Mouse (Mus musculus) adrenal gland, adult (tissue): ENCODE data around the gene Tmem179.

Experiments used
- DNase-seq, 2 experiments: peaks; one replicate each; pipeline ENCODE4 v3.0.0; 2022 to 2023; ENCODE audit warnings: low spot score in 1 of 2; ENCODE audit not compliant: inconsistent age in 2 of 2

Gene Tmem179

GRCm38 (mm10) chr12:112538356-112538755 is 21.8 kb upstream of the Tmem179 start:
- no peak for DNase-seq

- DNase-seq, result no peak
Measured at GRCm38 (mm10) chr12:112537233-112537632, 20.7 kb upstream of the Tmem179 start.

DNA sequence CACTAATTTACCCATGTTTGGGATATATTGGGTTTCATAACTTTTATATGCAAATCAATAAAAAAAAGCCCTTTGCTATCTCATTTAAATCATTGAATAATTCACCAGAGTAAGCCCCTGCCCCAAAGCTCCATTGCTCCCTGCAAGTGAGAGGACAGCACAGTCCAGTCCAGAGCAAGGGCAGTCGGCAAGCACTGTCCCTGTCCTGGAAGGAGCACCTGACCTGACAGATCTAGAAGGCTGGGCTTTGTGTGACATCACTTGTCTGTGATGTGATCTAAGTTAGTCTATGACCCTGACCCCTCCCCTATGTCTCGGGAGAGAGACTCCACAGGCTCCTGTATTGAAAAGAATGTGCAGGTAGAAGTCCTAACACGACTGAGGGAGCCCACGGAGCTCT is 17.2 kb upstream of the Tmem179 start:
- DNase-seq, result no peak

DNA sequence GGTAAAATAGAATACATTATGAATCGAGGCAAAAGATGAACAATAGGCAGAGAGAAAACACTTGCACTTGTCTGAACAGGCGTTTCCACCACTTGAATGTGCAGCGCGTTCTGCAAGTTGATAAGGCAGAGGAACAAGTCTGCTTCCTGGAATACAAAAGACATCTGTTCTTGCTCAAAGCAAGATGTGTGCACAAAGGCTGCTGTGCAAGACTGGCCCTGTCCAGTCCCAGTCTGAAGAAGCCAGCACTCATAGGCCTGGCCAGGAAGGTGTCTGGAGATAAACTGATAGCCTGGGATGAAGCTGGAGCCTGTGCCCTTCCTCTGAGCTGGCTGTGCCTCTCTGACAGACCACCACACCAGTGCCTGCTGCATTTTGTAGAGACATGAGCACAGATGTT is 1.6 kb upstream of the Tmem179 start:
- DNase-seq, result peak in 1 of 2 experiments; percentile 30

GRCm38 (mm10) chr12:112514897-112515296 is 1.6 kb downstream of the Tmem179 start:
- DNase-seq, result no peak

DNA sequence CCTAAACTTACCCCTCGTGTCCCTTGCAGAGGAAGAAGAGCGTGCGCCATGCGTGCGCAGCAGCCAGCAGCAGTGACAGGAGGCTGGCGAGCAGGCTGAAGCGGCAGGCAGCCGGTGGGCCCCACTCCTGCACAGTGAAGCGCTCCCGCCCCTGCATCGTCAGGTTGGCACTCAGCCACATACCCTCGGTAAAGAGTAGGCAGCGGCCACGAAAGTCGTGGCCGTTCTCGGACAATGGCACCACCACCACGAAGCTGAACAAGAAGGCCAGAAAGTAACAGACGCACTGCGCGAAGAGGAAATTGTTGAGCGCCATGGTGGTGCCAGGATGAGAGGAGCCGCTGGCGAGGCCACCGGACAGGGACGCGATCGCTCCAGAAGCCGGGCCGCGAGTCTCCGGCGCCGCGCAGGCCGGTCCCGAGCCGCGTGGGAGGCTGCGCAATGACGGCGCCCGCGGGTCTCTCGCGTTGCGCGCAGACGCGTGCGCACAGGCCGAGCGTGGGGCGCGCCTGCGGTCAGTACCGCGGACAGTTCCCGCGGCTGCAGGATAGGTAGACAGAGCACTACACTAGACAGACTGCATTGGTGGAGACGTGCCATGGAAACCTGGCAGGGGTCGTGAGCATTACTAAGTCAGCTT is 5.7 kb downstream of the Tmem179 start:
- peak; percentile 60 to 79 for DNase-seq

DNA sequence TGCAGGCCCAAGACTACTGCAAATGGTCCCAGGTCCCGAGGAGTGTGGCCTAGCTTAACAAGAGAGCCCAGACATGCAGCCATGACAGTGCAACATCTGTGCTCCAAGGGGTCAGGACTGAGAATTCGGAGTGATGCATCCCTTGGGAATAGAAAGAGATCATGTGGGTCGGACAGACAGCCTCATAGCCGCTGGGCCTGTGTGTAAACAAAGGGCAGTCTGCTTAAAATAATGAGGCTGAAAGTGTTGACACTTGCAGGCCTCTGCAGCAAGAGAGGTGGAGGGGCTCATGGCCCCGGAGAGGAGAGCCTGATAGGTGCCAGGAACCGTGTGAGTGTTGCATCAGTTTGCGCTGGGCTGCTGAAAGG is 6.2 kb downstream of the Tmem179 start:
- no peak for DNase-seq

- DNase-seq, result peak; percentile 24 to 41
Measured at GRCm38 (mm10) chr12:112507984-112508383, 8.6 kb downstream of the Tmem179 start.

GRCm38 (mm10) chr12:112507264-112507663 is 9.3 kb downstream of the Tmem179 start:
- peak in 1 of 2 experiments; percentile 43 for DNase-seq

DNA sequence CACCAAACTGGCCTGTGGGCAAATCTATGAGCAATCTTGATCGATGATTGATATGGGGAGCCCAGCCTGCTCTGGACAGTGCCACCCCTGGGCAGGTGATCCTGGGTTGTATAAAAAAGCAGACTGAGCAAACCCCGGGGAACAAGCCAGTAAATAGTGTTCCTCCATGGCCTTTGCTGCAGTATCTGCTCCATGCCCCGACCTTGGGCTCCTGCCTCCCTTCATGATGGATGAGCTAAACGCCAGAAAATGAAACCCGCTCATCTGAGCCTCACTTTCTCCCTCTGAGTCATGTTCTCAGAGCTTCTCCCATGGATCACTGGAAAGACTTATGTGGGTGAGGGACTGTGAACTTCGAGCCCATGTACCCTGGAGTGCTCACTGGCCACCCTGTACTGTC is 10.3 kb downstream of the Tmem179 start:
- DNase-seq, result peak; percentile 85 to 91

DNA sequence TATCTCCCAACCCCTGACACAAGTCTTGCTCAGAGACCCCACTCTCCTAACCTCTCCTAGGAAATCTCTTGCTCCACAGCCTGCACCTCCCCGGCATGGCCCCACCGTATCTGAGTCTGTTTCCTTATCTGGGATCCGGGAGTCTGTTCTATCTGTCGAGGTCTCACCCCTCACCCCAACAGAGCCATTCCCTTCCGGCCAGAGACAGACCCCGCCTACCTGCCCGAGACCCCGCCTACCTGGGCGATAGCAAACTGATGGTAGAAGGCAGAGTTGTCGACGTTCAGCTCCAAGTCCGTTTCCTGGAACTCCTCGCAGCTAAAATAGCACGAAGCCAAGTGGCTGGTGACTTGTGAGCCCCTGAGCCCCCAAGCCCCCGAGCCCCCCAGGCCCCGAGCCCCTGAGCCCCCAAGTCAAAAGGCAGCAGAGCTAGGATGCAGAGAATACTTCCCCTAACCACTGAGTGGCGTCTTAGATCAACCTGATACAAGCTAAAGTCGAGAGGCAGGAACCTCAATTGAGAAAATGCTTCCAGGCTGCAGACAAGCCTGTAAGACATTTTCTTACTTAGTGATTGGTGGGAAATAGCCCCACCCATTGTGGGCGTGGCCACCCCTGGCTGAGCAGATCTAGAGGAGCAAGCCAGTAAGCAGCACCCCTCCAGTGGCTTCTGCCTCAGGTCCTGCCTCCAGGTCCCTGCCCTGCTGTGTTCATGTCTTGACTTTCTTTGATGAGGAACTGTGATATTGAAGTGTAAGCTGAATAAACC is 13.4 kb downstream of the Tmem179 start:
- no peak for DNase-seq

DNA sequence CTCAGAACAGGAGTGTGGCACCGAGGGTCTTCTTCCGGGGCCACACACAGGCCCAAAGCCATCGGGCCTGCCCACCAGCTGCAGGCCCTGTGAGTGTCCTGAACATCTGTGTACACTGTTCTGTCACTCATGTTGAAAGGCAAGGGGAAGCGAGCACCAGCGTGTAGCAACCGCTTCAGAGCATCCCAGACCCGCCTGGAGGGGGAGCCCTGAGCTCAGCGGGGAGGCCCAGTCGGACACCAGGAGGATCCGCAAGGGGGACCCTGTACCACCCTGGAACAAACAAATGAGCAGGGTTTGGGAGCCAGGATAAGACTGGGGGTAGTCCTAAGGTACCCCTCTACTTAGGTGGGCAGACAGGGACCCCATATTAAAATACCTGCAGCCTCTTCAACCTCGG is 17.9 kb downstream of the Tmem179 start:
- peak in 1 of 2 experiments; percentile 64 for DNase-seq

DNA sequence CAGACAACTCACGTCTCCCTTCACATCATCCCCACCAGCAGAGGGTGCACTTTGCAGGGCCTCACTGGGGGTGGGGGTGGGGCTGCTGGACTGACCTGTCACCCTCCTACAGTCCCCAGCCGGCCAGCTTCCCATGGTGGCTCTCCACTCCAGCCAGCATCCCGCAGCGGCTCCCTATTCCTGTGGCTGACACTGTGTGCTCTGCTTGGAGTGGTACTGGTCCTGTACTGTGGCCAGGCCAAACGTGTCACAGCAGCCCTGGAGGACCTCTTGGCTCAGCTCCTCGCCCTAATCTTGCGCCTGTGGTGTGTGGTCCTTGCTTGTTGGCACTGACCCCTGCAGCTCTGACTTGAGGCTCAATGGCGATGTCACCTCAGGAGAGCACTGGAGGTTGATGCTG is 18.8 kb downstream of the Tmem179 start:
- no peak for DNase-seq

DNA sequence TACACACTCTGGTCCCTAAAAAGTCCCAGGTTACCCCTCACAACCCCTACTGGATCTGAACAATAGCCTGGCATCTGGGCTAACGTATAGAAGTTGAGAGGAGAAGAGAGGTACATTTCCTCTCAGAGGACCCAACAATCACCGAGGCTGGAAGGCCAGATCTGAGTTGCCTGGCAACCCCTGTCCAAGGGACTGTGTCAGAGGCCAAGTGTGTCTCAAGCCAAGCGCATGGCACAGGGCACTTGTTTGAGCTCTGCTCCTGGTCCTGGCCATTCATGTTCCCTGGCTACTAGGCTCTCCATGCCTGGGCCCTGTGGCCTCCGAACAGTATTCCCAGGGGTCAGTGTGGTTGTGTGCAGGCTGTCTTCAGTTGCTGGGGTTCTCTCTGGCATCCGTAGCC is 20.4 kb downstream of the Tmem179 start:
- peak in 1 of 2 experiments; percentile 80 for DNase-seq

DNA sequence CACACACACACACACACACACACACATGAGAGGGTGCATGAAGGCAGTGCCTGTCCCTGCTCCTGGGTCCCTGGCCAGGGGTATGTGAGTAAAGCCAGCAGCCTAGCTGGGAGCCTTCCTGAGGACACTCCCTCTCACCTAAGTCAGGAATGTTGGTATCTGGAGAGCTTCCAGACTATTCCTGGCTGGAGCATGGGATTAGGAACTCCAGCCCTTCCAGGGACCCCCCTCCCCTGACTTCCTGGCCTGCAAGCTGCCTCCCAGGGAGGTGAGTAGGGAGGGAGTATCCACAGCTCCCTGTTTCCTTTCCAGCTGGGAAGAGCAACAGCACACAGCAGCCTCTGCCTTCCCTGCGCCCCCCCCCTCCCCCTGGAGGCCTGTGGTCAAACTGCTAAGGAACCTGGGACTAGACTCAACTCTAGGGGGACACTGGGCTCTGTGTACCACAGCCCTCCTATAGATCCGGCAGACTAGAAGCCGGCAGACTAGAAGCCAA is 26.1 kb downstream of the Tmem179 start:
- peak; percentile 57 to 75 for DNase-seq

- no peak for DNase-seq
Measured at GRCm38 (mm10) chr12:112489535-112489934, 27.0 kb downstream of the Tmem179 start.

DNA sequence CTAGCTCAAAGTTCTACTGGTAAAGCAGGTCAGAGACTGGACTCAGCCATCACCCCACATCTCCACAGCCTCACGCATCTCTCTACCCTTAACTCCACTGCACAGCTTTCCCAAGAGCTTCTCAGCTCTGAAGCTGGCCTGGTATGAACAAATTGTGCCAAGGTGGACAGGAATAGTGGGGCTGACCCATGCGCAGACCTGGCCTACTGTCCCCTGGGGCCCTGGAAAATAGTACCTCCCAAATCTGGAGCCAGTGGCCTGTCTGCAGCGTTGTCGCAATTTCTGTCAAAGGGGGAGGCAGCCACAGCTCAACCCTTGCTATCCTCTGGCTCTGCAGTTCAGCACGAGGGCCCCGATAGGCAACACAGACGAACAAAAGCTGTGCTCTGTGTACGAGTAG is 27.4 kb downstream of the Tmem179 start, which contains the start of gene A530016L24Rik:
A530016L24Rik (plus strand) TSS at position 315 of the 400 bp plus-strand sequence.
- peak; percentile 19 to 74 for DNase-seq

DNA sequence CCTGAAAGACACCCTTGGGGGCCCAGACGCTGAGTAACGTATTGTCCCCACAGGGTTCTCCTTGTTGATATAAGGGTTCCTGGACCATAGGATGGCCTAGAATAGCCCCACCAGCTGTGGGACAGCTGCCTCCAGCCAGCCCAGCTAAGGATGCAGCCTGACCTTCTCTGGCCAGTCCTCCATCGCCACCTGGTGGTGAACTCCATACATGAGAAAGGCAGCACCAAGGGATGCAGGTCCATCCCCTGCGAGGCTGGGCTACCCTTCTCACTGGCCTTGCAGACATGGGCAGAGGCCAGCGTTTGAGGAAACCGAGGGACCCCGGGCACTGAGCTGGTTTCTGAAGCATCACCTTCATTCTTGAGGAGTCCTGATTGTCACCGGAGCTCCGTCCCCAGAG is 42.8 kb downstream of the Tmem179 start:
- DNase-seq, result peak; percentile 81 to 94

DNA sequence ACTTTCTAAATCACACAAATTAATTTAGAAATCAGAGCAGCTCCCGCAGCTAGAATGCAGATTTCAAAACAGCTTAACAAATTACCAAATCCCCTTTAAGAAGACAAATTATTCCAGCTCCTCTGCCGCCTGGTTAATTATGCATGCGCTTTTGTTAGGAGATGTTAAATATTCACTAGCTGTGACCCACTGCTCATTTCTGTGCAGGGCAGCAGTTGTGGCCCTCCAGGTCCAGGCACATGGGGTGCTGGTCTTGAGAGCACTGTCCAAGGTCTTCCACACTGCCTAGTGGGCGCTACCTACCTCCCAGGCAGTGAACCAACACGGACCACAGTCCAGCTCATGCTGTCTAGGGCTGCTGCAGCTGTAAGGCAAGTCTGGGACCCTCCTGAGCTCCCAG is 46.3 kb downstream of the Tmem179 start:
- DNase-seq, result no peak

DNA sequence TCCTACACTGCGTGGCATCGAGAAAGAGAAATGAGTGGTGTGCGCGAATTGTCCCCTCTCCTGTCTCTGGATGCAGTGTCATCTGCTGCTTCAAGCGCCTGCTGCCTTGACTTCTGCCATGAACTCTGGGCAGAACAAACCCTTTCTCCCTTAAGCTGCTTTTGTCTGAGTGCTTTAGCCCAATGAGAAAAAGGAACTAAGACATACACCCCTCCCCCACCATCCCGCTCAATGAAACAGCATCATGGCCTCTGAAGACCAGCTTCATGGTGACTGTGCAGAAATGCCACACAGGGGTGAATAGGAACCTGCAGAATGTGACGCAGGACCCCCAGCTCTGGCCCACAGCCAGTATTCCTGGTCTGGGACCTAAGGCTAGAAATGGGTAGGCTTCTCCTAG is 47.2 kb downstream of the Tmem179 start:
- no peak for DNase-seq

DNA sequence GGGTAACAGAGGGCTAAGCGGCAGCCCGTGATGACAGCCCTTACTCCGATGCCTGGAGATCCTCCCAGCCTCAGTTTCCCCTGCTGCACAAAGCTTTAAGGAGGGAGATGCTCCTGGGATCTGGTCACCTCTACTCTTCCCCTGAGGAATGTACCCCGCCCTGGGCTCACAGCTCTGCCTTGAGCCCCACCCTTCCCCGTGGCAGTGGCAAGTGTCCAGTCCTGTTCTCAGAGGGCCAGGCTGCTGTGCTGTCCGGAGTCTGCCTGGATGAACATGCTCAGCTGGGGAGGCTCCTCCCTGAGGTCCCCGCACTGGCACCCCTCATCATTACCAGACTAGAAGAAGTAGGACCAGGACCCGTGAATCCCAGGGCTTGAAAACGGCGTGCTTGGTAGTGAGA is 49.2 kb downstream of the Tmem179 start:
- no peak for DNase-seq

DNA sequence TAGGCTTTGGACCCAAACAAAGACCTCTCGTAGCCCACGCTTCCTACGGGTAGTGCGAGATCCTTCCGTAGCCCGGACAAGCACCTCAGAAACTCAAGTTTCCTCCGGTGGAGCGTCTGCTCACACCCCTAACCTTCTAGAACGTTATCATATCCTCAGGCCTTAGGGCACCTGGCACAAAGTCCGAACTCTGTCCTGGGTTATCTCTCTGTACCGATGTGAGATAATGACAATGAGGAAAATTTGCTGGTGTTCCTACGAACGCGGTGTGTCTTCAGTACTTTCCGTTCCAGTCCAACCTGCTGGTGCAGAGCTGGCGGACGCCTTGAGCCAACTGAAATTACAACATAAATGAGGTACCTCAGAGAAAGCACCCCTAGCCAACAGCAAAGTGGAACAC is 50.6 kb downstream of the Tmem179 start:
- no peak for DNase-seq
